Mouse (Mus musculus): ENCODE data around the gene Klk7. TPM values are rescaled to one million over a fixed set of nuclear protein-coding genes. Genes with fewer than 3 reads are reported as not detected.

Klk7 gene
- polyA plus RNA-seq, 1 experiment from 2014 or later = 0.12 TPM

GRCm38 (mm10) chr7:43851616-43852015 lies 40.5 kb downstream of the Klk7 start:
- no peaks in the 10 kb centered on the region for H3K27me3 ChIP-seq (replicated peaks; ENCODE audit: control insufficient read depth, insufficient read depth, low read length)
- no peak overlapping the region for H3K4me2 ChIP-seq (ENCODE audit: low read length)
- no peak overlapping the region for H3K27ac ChIP-seq (ENCODE audit: low read depth)
- DNase-seq (ENCODE audit: low spot score) = no peak
- H3K4me3 ChIP-seq (ENCODE audit: low read depth, low read length) = no peak overlapping the region
- H3K9ac ChIP-seq (ENCODE audit: low read length) = no peak overlapping the region
- H3K9me3 ChIP-seq (ENCODE audit: control insufficient read depth, low read length) = no peaks in the 10 kb centered on the region
- WGBS = 86% methylated on average over 6 of the region's 6 CpGs
- no peaks in the 10 kb centered on the region for H3K36me3 ChIP-seq (ENCODE audit: control insufficient read depth, insufficient read depth, low read length)
- no peak for ATAC-seq (replicated peaks; ENCODE audit: low FRiP score, low TSS enrichment, low read depth)
- no peaks in the 10 kb centered on the region for H3K4me1 ChIP-seq (replicated peaks; ENCODE audit: control insufficient read depth, insufficient read depth, low read length)

DNA sequence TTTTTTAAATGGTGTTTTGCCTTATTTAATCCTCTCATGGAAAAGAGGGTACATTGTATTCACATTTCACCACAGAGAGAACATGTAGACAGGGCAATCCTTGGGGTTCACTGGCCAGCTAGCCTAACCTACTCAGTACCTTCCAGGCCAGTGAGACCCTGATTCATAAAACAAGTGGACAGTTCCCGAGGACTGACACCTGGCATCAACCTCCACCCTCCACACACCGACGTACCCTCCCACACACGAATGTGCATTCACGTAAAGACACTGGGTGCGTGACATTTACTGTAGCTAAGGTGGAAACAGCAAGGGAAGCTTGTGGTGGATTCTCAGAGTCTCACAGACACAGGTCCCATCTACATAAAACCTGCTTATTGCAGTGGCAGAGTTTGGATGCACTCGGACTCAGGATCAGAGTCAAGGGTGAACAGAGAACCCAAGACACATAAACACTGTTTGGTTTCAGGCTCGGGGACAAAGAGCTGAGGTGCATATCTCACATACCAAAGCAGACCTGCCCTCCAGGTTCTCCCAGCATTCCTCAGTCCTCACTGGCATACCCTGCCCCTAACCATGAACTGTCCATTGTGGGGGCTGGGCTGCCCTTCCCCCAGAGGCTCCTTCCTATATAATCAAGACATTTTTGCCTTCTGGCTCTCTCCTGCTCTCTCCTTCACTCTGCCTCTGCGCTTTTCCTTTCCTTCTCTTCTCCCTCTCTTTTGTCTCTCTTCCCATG lies 43.7 kb downstream of the Klk7 start:
- Histone ChIP-seq H3K9me3 (ENCODE audit: control insufficient read depth, low read length) (no peaks in the 10 kb centered on the region), H3K36me3 (ENCODE audit: control insufficient read depth, insufficient read depth, low read length) (no peaks in the 10 kb centered on the region), H3K27ac (ENCODE audit: low read depth) (no peak overlapping the region), H3K9ac (ENCODE audit: low read length) (no peak overlapping the region), H3K4me3 (ENCODE audit: low read depth, low read length) (no peak overlapping the region), H3K4me2 (ENCODE audit: low read length) (no peak overlapping the region), H3K27me3 (replicated peaks; ENCODE audit: control insufficient read depth, insufficient read depth, low read length) (no peaks in the 10 kb centered on the region), H3K4me1 (replicated peaks; ENCODE audit: control insufficient read depth, insufficient read depth, low read length) (no peaks in the 10 kb centered on the region)
- no peak for ATAC-seq (replicated peaks; ENCODE audit: low FRiP score, low TSS enrichment, low read depth)
- 64% methylated on average over 9 of the region's 9 CpGs for WGBS
- DNase-seq (ENCODE audit: low spot score) = no peak

DNA sequence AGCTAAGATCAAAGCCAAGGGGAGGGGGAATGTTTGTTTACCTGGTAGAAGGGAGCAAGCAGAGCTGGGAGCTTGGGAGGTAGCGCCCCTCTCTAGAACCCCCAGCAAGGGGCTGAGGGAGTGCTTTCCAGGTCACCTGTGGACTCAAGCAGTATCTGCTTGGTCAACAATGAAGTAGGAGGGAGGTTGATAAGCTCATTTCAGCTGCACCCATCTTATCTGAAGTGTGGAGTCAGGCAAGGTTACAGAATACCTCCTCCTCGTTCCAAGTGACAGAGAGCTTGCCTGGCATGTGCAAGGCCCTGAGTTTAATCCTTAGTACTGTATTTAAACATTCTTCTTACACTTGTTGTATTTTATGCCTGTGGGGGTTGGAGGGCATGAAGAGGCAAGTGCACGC lies 44.6 kb downstream of the Klk7 start:
- no peak overlapping the region for H3K9ac ChIP-seq (ENCODE audit: low read length)
- no peak overlapping the region for H3K4me2 ChIP-seq (ENCODE audit: low read length)
- no peaks in the 10 kb centered on the region for H3K4me1 ChIP-seq (replicated peaks; ENCODE audit: control insufficient read depth, insufficient read depth, low read length)
- H3K27me3 ChIP-seq (replicated peaks; ENCODE audit: control insufficient read depth, insufficient read depth, low read length) = no peaks in the 10 kb centered on the region
- H3K27ac ChIP-seq (ENCODE audit: low read depth) = no peak overlapping the region
- no peak overlapping the region for H3K4me3 ChIP-seq (ENCODE audit: low read depth, low read length)
- ATAC-seq (replicated peaks; ENCODE audit: low FRiP score, low TSS enrichment, low read depth) (no peak), DNase-seq (ENCODE audit: low spot score) (no peak)
- H3K9me3 ChIP-seq (ENCODE audit: control insufficient read depth, low read length) = no peaks in the 10 kb centered on the region
- no peaks in the 10 kb centered on the region for H3K36me3 ChIP-seq (ENCODE audit: control insufficient read depth, insufficient read depth, low read length)
- WGBS = 60% methylated on average over 3 of the region's 3 CpGs

DNA sequence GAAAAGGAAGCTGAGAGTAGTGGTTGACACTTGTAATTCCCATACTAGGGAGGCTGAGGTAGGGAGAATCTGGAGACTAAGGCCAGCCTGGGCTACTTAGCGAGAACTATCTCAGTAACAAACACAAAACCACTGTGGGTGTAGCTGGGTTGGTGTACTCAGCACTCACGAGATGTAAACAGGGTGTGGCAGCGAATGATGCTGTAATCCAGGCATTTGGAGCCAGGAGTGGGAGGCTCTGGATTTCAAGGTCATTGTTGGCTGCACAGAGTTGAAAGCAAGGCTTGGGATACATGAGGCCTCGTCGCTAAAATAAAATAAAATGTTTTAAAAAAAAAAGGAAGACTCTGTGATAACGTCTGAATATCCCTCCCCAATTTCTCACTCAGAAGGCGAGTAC lies 45.2 kb downstream of the Klk7 start:
- 73% methylated on average over 7 of the region's 7 CpGs for WGBS
- H3K4me2 ChIP-seq (ENCODE audit: low read length) = no peak overlapping the region
- ATAC-seq (replicated peaks; ENCODE audit: low FRiP score, low TSS enrichment, low read depth) = no peak
- no peak for DNase-seq (ENCODE audit: low spot score)
- no peaks in the 10 kb centered on the region for H3K36me3 ChIP-seq (ENCODE audit: control insufficient read depth, insufficient read depth, low read length)
- H3K9me3 ChIP-seq (ENCODE audit: control insufficient read depth, low read length) = no peaks in the 10 kb centered on the region
- H3K27me3 ChIP-seq (replicated peaks; ENCODE audit: control insufficient read depth, insufficient read depth, low read length) = no peaks in the 10 kb centered on the region
- no peaks in the 10 kb centered on the region for H3K4me1 ChIP-seq (replicated peaks; ENCODE audit: control insufficient read depth, insufficient read depth, low read length)
- no peak overlapping the region for H3K4me3 ChIP-seq (ENCODE audit: low read depth, low read length)
- H3K27ac ChIP-seq (ENCODE audit: low read depth) = no peak overlapping the region
- no peak overlapping the region for H3K9ac ChIP-seq (ENCODE audit: low read length)

DNA sequence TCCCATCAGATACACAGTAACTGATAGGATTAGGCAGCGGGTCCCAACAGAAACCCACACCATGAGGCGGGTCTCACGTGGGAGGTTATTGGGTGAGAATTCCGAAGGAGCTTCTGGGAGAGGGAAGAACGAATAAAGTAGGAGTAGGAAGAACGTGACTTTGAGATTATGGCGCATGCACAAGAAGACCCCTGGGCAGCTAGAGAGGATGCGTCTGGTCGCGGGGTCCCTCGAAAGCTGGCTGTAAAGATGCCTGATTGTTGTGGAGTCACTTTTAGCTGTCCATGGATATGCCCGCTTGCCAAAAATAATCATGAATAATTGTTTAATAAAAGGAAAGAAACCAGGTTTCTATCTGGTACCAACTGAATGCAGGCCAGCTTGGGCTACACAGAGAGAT lies 46.4 kb downstream of the Klk7 start:
- DNase-seq (ENCODE audit: low spot score) = no peak
- Histone ChIP-seq H3K9me3 (ENCODE audit: control insufficient read depth, low read length) (no peaks in the 10 kb centered on the region), H3K27me3 (replicated peaks; ENCODE audit: control insufficient read depth, insufficient read depth, low read length) (no peaks in the 10 kb centered on the region), H3K4me1 (replicated peaks; ENCODE audit: control insufficient read depth, insufficient read depth, low read length) (no peaks in the 10 kb centered on the region), H3K36me3 (ENCODE audit: control insufficient read depth, insufficient read depth, low read length) (no peaks in the 10 kb centered on the region), H3K4me3 (ENCODE audit: low read depth, low read length) (no peak overlapping the region), H3K4me2 (ENCODE audit: low read length) (no peak overlapping the region), H3K9ac (ENCODE audit: low read length) (no peak overlapping the region), H3K27ac (ENCODE audit: low read depth) (no peak overlapping the region)
- 89% methylated on average over 12 of the region's 12 CpGs for WGBS
- ATAC-seq (replicated peaks; ENCODE audit: low FRiP score, low TSS enrichment, low read depth) = no peak

DNA sequence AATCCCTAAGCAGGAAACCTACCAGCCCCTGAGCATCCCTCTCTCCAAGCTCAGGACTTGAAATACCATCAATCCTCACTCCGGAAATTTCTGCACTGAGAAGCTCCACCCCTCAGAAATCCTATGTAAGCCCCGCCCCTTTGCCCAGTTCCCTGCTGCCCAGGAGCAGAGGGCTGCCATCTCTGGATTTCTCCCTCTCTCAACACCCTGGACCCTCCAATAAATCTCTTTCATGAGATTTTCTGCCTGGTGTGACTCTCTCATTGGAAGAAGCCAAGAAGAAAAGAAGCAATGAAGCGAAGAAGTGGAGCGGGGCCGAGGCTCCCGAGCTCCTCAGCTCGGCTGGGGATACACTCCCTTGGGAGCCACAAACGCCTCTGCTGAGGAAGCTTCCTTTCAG lies 49.3 kb downstream of the Klk7 start:
- no peaks in the 10 kb centered on the region for H3K9me3 ChIP-seq (ENCODE audit: control insufficient read depth, low read length)
- H3K4me2 ChIP-seq (ENCODE audit: low read length) = no peak overlapping the region
- no peak overlapping the region for H3K27ac ChIP-seq (ENCODE audit: low read depth)
- no peak for DNase-seq (ENCODE audit: low spot score)
- H3K36me3 ChIP-seq (ENCODE audit: control insufficient read depth, insufficient read depth, low read length) = no peaks in the 10 kb centered on the region
- H3K9ac ChIP-seq (ENCODE audit: low read length) = no peak overlapping the region
- no peak overlapping the region for H3K4me3 ChIP-seq (ENCODE audit: low read depth, low read length)
- ATAC-seq (replicated peaks; ENCODE audit: low FRiP score, low TSS enrichment, low read depth) = no peak
- H3K4me1 ChIP-seq (replicated peaks; ENCODE audit: control insufficient read depth, insufficient read depth, low read length) = no peaks in the 10 kb centered on the region
- 81% methylated on average over 8 of the region's 8 CpGs for WGBS
- no peaks in the 10 kb centered on the region for H3K27me3 ChIP-seq (replicated peaks; ENCODE audit: control insufficient read depth, insufficient read depth, low read length)

Other genes with a start within 250 kb of the Klk7 start
- 3.4 and 3.8 TPM in 2 replicates for gene Zfp658, start 249.0 kb upstream of the Klk7 start, polyA plus RNA-seq (2014; fragmentation: Nextera tagmentation; extraction: Ambion mirVana)
- 12.4 TPM in 2 replicates for gene Zfp719, start 231.7 kb upstream of the Klk7 start, polyA plus RNA-seq (2014; fragmentation: Nextera tagmentation; extraction: Ambion mirVana)
- gene Zfp819, start 204.1 kb upstream of the Klk7 start, polyA plus RNA-seq (2014; fragmentation: Nextera tagmentation; extraction: Ambion mirVana) = not detected in 2 replicates
- gene Ceacam18, start 176.6 kb upstream of the Klk7 start, polyA plus RNA-seq (2014; fragmentation: Nextera tagmentation; extraction: Ambion mirVana) = 2.3 and 3.5 TPM in 2 replicates
- gene Siglece, start 151.1 kb upstream of the Klk7 start, polyA plus RNA-seq (2014; fragmentation: Nextera tagmentation; extraction: Ambion mirVana) = 1.2 and 1.7 TPM in 2 replicates
- gene Ctu1, start 139.3 kb upstream of the Klk7 start, polyA plus RNA-seq (2014; fragmentation: Nextera tagmentation; extraction: Ambion mirVana) = 9.4 and 9.8 TPM in 2 replicates
- gene Klk14, start 120.9 kb upstream of the Klk7 start, polyA plus RNA-seq (2014; fragmentation: Nextera tagmentation; extraction: Ambion mirVana) = 0.26 and 0.39 TPM in 2 replicates
- 0.86 and 1.2 TPM in 2 replicates for gene Klk13, start 98.7 kb upstream of the Klk7 start, polyA plus RNA-seq (2014; fragmentation: Nextera tagmentation; extraction: Ambion mirVana)
- gene Klk12, start 42.4 kb upstream of the Klk7 start, polyA plus RNA-seq (2014; fragmentation: Nextera tagmentation; extraction: Ambion mirVana) = not detected in 2 replicates
- not detected in 2 replicates for gene Klk11, start 36.7 kb upstream of the Klk7 start, polyA plus RNA-seq (2014; fragmentation: Nextera tagmentation; extraction: Ambion mirVana)
- gene Klk10, start 30.3 kb upstream of the Klk7 start, polyA plus RNA-seq (2014; fragmentation: Nextera tagmentation; extraction: Ambion mirVana) = 1.1 and 1.4 TPM in 2 replicates
- not detected in 2 replicates for gene Klk9, start 19.4 kb upstream of the Klk7 start, polyA plus RNA-seq (2014; fragmentation: Nextera tagmentation; extraction: Ambion mirVana)
- 26.7 and 29.9 TPM in 2 replicates for gene Klk8, start 13.7 kb upstream of the Klk7 start, polyA plus RNA-seq (2014; fragmentation: Nextera tagmentation; extraction: Ambion mirVana)
- gene Klk6, start 13.2 kb downstream of the Klk7 start, polyA plus RNA-seq (2014; fragmentation: Nextera tagmentation; extraction: Ambion mirVana) = 0.16 TPM in 1 of 2 replicates, not detected in the other
- not detected in 2 replicates for gene Klk5, start 30.7 kb downstream of the Klk7 start, polyA plus RNA-seq (2014; fragmentation: Nextera tagmentation; extraction: Ambion mirVana)
- gene Klk4, start 69.9 kb downstream of the Klk7 start, polyA plus RNA-seq (2014; fragmentation: Nextera tagmentation; extraction: Ambion mirVana) = not detected in 2 replicates
- not detected in 2 replicates for gene Klk15, start 122.4 kb downstream of the Klk7 start, polyA plus RNA-seq (2014; fragmentation: Nextera tagmentation; extraction: Ambion mirVana)
- gene Klk1b8, start 139.4 kb downstream of the Klk7 start, polyA plus RNA-seq (2014; fragmentation: Nextera tagmentation; extraction: Ambion mirVana) = not detected in 2 replicates
- gene Klk1b1, start 155.5 kb downstream of the Klk7 start, polyA plus RNA-seq (2014; fragmentation: Nextera tagmentation; extraction: Ambion mirVana) = not detected in 2 replicates
- gene Klk1b9, start 164.8 kb downstream of the Klk7 start, polyA plus RNA-seq (2014; fragmentation: Nextera tagmentation; extraction: Ambion mirVana) = not detected in 2 replicates
- gene Klk1b11, start 184.6 kb downstream of the Klk7 start, polyA plus RNA-seq (2014; fragmentation: Nextera tagmentation; extraction: Ambion mirVana) = not detected in 2 replicates
- not detected in 2 replicates for gene Klk1b26, start 200.9 kb downstream of the Klk7 start, polyA plus RNA-seq (2014; fragmentation: Nextera tagmentation; extraction: Ambion mirVana)
- not detected in 2 replicates for gene Klk1b27, start 241.0 kb downstream of the Klk7 start, polyA plus RNA-seq (2014; fragmentation: Nextera tagmentation; extraction: Ambion mirVana)

All from intestine, embryonic 14.5 days (tissue).